In genomic region chr17:49400130-49400529, GRCm38 (mm10) we compare ENCODE assay signal across 8 mouse cellular contexts. TPM values are rescaled to one million over a fixed set of nuclear protein-coding genes. Genes with fewer than 3 reads are reported as not detected.
DNase-seq lines count a peak whose midpoint lies in the region; ATAC-seq and TF ChIP-seq lines count a peak whose summit lies in the region.

No protein-coding gene starts in this region.

- peak; percentile 19; the same call in 1 of the 2 replicates for TF ChIP-seq CTCF in bone marrow, adult 2 months (IDR thresholded peaks at IDR 0.05; ENCODE audit: control insufficient read depth, insufficient read depth, low read length)

- H3K27ac ChIP-seq in bone marrow, adult 2 months (ENCODE audit: control insufficient read depth, insufficient read depth, low read depth, low read length, poor library complexity): no peak overlapping the region
- H3K27ac ChIP-seq in heart, embryonic 16.5 days (ENCODE audit: low read length): no peak overlapping the region
- H3K27ac ChIP-seq in liver, embryonic 13.5 days: no peak overlapping the region
- no peak overlapping the region for H3K27ac ChIP-seq in neural tube, embryonic 12.5 days

- H3K4me1 ChIP-seq in bone marrow, adult 2 months (ENCODE audit: control insufficient read depth, insufficient read depth, low read length): no peaks in the 10 kb centered on the region; the same call in 1 of the 2 replicates
- H3K4me1 ChIP-seq in heart, embryonic 16.5 days (ENCODE audit: control insufficient read depth, insufficient read depth, low read length): no peaks in the 10 kb centered on the region
- no peaks in the 10 kb centered on the region for H3K4me1 ChIP-seq in liver, embryonic 13.5 days (replicated peaks)
- no peaks in the 10 kb centered on the region for H3K4me1 ChIP-seq in neural tube, embryonic 12.5 days

- 9% methylated on average over 2 of the region's 2 CpGs for WGBS in bone marrow, adult 2 months
- 7% methylated on average over 2 of the region's 2 CpGs for WGBS in heart, embryonic 16.5 days
- 6% methylated on average over 2 of the region's 2 CpGs for WGBS in liver, embryonic 13.5 days (ENCODE audit: insufficient replicate concordance)
- WGBS in neural tube, embryonic 12.5 days: 1% methylated on average over 2 of the region's 2 CpGs

- peak; percentile 90 for ATAC-seq in erythroblast, adult 5-6 weeks (replicated peaks; ENCODE audit: low FRiP score, poor library complexity, severe bottlenecking)
- 0 out of 2 replicates have a peak, but pooled peaks have one; percentile 18 for ATAC-seq in heart, embryonic 16.5 days (replicated peaks; ENCODE audit: extremely low read depth, insufficient read depth, low FRiP score)
- no peak for ATAC-seq in liver, embryonic 13.5 days (ENCODE audit: low read depth)
- peak; percentile 58 for ATAC-seq in neural tube, embryonic 12.5 days (ENCODE audit: low FRiP score, low read depth)

- no peak overlapping the region for H3K4me2 ChIP-seq in heart, embryonic 16.5 days (ENCODE audit: low read depth, low read length)
- H3K4me2 ChIP-seq in liver, embryonic 13.5 days: no peak overlapping the region
- H3K4me2 ChIP-seq in neural tube, embryonic 12.5 days (replicated peaks): no peak overlapping the region

- TF ChIP-seq POLR2A in bone marrow, adult 2 months (IDR thresholded peaks at IDR 0.05; ENCODE audit: borderline replicate concordance, control insufficient read depth, low read depth, low read length): no peak

- H3K36me3 ChIP-seq in heart, embryonic 16.5 days (ENCODE audit: control insufficient read depth, insufficient read depth): no peaks in the 10 kb centered on the region
- no peaks in the 10 kb centered on the region for H3K36me3 ChIP-seq in liver, embryonic 13.5 days
- H3K36me3 ChIP-seq in neural tube, embryonic 12.5 days: no peaks in the 10 kb centered on the region

- peaks cover under 1% of the 10 kb centered on the region; the same call in 1 of the 2 replicates for H3K9me3 ChIP-seq in heart, embryonic 16.5 days (replicated peaks; ENCODE audit: control insufficient read depth, low read length)
- H3K9me3 ChIP-seq in liver, embryonic 13.5 days (replicated peaks): no peaks in the 10 kb centered on the region
- 0 out of 2 replicates have a peak, but pooled peaks cover under 1% of the 10 kb centered on the region for H3K9me3 ChIP-seq in neural tube, embryonic 12.5 days

- no peak overlapping the region for H3K9ac ChIP-seq in heart, embryonic 16.5 days (ENCODE audit: low read length)
- no peak overlapping the region for H3K9ac ChIP-seq in liver, embryonic 13.5 days
- H3K9ac ChIP-seq in neural tube, embryonic 12.5 days: no peak overlapping the region

- peak; percentile 47 to 61 for DNase-seq in CD8-positive naive resting alpha-beta T cell, adult 2 months (ENCODE audit: low read depth in 2 of 2, low spot score in 2 of 2)
- DNase-seq in kidney, postnatal 14 days: peak; percentile 78
- peak; percentile 9 for DNase-seq in liver, embryonic 13.5 days
- peak; percentile 51 for DNase-seq in telencephalon, adult 2 months (ENCODE audit: low read depth, low spot score)

- no peak overlapping the region for H3K4me3 ChIP-seq in bone marrow, adult 2 months (replicated peaks; ENCODE audit: control insufficient read depth, low read depth, low read length)
- H3K4me3 ChIP-seq in heart, embryonic 16.5 days (ENCODE audit: low read length): no peak overlapping the region
- H3K4me3 ChIP-seq in liver, embryonic 13.5 days (replicated peaks): no peak overlapping the region
- no peak overlapping the region for H3K4me3 ChIP-seq in neural tube, embryonic 12.5 days

- no peaks in the 10 kb centered on the region for H3K27me3 ChIP-seq in heart, embryonic 16.5 days (ENCODE audit: control insufficient read depth, insufficient read depth, low read length)
- no peaks in the 10 kb centered on the region for H3K27me3 ChIP-seq in liver, embryonic 13.5 days
- H3K27me3 ChIP-seq in neural tube, embryonic 12.5 days (replicated peaks): no peaks in the 10 kb centered on the region

RNA-seq across cellular contexts. Expression of gene Mocs1, which starts 28.0 kb away (rescaled TPM):
- 44.8 and 129 TPM in 2 replicates for polyA plus RNA-seq in bone marrow, adult 2 months (2011; ENCODE audit: insufficient read depth, insufficient read length, low replicate concordance, missing spikeins)
- total RNA-seq in erythroblast, adult 5-6 weeks (2015; ENCODE audit: low replicate concordance): 128 and 146 TPM in 2 replicates
- total RNA-seq in erythroblast, adult 5-6 weeks (2017; ENCODE audit: low replicate concordance): 47.8 and 50.6 TPM in 2 replicates
- polyA plus RNA-seq in heart, embryonic 16.5 days (2015; fragmentation: Nextera tagmentation; extraction: Ambion mirVana): 5.8 and 6.1 TPM in 2 replicates
- 6.1 and 8.5 TPM in 2 replicates for polyA plus RNA-seq in liver, embryonic 13.5 days (2015; fragmentation: Nextera tagmentation; extraction: Ambion mirVana)
- polyA plus RNA-seq in neural tube, embryonic 12.5 days (2016; fragmentation: Nextera tagmentation; extraction: Ambion mirVana): 3.2 and 4.4 TPM in 2 replicates

Comparison
In these comparisons a context has a peak if more than half of its experiments do, and no peak if none do; other contexts are left out.
1. DNase-seq: peak in every context shown above with its lines; median percentile 78 in kidney, postnatal 14 days; 54 in CD8-positive naive resting alpha-beta T cell, adult 2 months; 51 in telencephalon, adult 2 months; 9 in liver, embryonic 13.5 days.